Mouse (Mus musculus): ENCODE results near the gene Dock11. TPM values are rescaled to one million over a fixed set of nuclear protein-coding genes. Genes with fewer than 3 reads are reported as not detected.

Gene Dock11
- polyA plus RNA-seq, 1 experiment from 2014 or later, result 9.7 TPM

- no peaks in the 10 kb centered on the region for H3K27me3 ChIP-seq (ENCODE audit: control insufficient read depth, insufficient read depth, low read length)
- peak; percentile 54; the same call in 1 of the 2 replicates for ATAC-seq (ENCODE audit: insufficient number of reproducible peaks, insufficient read depth, low FRiP score, low read depth)
- H3K9ac ChIP-seq (ENCODE audit: low read length), result no peak overlapping the region
- no peaks in the 10 kb centered on the region for H3K9me3 ChIP-seq (ENCODE audit: control insufficient read depth, low read length)
- peak overlapping the region; percentile 53 to 64 for H3K27ac ChIP-seq (replicated peaks in 1 of 2; ENCODE audit: control insufficient read depth in 1 of 2, insufficient read depth in 1 of 2, low read depth in 2 of 2, low read length in 2 of 2)
- H3K4me3 ChIP-seq (ENCODE audit: control insufficient read depth in 1 of 2, insufficient read depth in 1 of 2, low read depth in 1 of 2, low read length in 2 of 2), result no peak overlapping the region
- no peaks in the 10 kb centered on the region for H3K4me1 ChIP-seq (ENCODE audit: control insufficient read depth in 2 of 2, insufficient read depth in 2 of 2, low read length in 2 of 2)
- no peak overlapping the region for H3K4me2 ChIP-seq (ENCODE audit: low read length)
- no peaks in the 10 kb centered on the region for H3K36me3 ChIP-seq (ENCODE audit: control insufficient read depth, insufficient read depth, low read length)
- 42% methylated on average over 9 of the region's 9 CpGs for WGBS
Measured at GRCm38 (mm10) chrX:35930094-35930933, 41.7 kb downstream of the Dock11 start.

DNA sequence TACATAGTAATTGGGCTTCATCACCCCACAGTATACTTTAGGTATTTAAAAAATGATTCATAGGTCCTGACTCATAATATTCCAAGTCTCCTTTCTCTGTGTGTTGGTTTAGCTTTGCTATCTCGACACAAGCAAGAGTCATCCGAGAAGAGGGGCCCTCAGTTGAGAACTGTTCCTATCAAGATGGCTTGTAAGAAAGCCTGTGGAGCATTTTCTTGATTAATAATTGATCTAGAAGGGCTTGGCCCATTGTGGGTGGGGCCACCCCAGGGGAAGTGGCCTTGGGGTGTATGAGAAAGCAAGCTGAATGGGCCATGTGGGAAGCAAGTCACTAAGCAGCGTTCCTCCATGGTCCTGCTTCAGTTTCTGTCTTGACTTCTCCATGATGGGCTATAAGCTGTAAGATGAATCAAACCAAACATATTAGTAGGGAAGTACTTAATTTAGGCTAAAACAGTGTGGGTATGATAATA, 42.3 kb downstream of the Dock11 start:
- H3K36me3 ChIP-seq (ENCODE audit: control insufficient read depth, insufficient read depth, low read length), result no peaks in the 10 kb centered on the region
- no peak overlapping the region for H3K4me3 ChIP-seq (ENCODE audit: control insufficient read depth in 1 of 2, insufficient read depth in 1 of 2, low read depth in 1 of 2, low read length in 2 of 2)
- H3K27ac ChIP-seq (replicated peaks in 1 of 2; ENCODE audit: control insufficient read depth in 1 of 2, insufficient read depth in 1 of 2, low read depth in 2 of 2, low read length in 2 of 2), result peak overlapping the region in 1 of 2 experiments; percentile 64; a peak in 1 of 4 replicates
- no peak for ATAC-seq (ENCODE audit: insufficient number of reproducible peaks, insufficient read depth, low FRiP score, low read depth)
- H3K4me2 ChIP-seq (ENCODE audit: low read length), result no peak overlapping the region
- H3K27me3 ChIP-seq (ENCODE audit: control insufficient read depth, insufficient read depth, low read length), result no peaks in the 10 kb centered on the region
- no peak overlapping the region for H3K9ac ChIP-seq (ENCODE audit: low read length)
- H3K4me1 ChIP-seq (ENCODE audit: control insufficient read depth in 2 of 2, insufficient read depth in 2 of 2, low read length in 2 of 2), result no peaks in the 10 kb centered on the region
- 57% methylated on average over 3 of the region's 3 CpGs for WGBS
- no peaks in the 10 kb centered on the region for H3K9me3 ChIP-seq (ENCODE audit: control insufficient read depth, low read length)

GRCm38 (mm10) chrX:35931945-35932344, 43.3 kb downstream of the Dock11 start:
- Histone ChIP-seq H3K4me3 (ENCODE audit: control insufficient read depth in 1 of 2, insufficient read depth in 1 of 2, low read depth in 1 of 2, low read length in 2 of 2) (no peak overlapping the region), H3K9me3 (ENCODE audit: control insufficient read depth, low read length) (no peaks in the 10 kb centered on the region), H3K27ac (replicated peaks in 1 of 2; ENCODE audit: control insufficient read depth in 1 of 2, insufficient read depth in 1 of 2, low read depth in 2 of 2, low read length in 2 of 2) (no peak overlapping the region), H3K4me1 (ENCODE audit: control insufficient read depth in 2 of 2, insufficient read depth in 2 of 2, low read length in 2 of 2) (no peaks in the 10 kb centered on the region), H3K27me3 (ENCODE audit: control insufficient read depth, insufficient read depth, low read length) (no peaks in the 10 kb centered on the region), H3K4me2 (ENCODE audit: low read length) (no peak overlapping the region), H3K9ac (ENCODE audit: low read length) (no peak overlapping the region), H3K36me3 (ENCODE audit: control insufficient read depth, insufficient read depth, low read length) (no peaks in the 10 kb centered on the region)
- ATAC-seq (ENCODE audit: insufficient number of reproducible peaks, insufficient read depth, low FRiP score, low read depth), result no peak
- WGBS, result 42% methylated on average over 1 of the region's 1 CpGs

DNA sequence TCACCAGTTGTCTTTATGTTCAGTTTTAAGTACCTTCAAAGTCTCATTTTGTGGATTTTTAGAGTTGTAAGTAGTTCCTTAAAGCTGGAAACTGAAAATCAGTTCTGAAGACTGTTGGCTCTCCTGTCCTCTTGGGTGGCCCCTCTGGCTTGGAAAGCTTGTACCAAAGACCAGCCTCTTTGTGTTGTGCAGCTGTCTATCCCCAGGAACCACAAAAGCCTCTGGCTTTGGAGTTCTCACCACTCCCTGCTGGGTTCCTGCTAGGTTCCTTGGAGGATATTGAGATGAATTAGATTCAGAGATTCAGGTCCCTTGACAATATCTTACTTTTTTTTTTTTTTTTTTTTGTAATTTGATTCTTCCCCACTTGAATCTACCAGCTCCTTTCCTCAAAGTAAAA, 44.3 kb downstream of the Dock11 start:
- H3K4me2 ChIP-seq (ENCODE audit: low read length), result no peak overlapping the region
- no peak overlapping the region for H3K4me3 ChIP-seq (ENCODE audit: control insufficient read depth in 1 of 2, insufficient read depth in 1 of 2, low read depth in 1 of 2, low read length in 2 of 2)
- no peaks in the 10 kb centered on the region for H3K36me3 ChIP-seq (ENCODE audit: control insufficient read depth, insufficient read depth, low read length)
- no peak overlapping the region for H3K9ac ChIP-seq (ENCODE audit: low read length)
- H3K4me1 ChIP-seq (ENCODE audit: control insufficient read depth in 2 of 2, insufficient read depth in 2 of 2, low read length in 2 of 2), result no peaks in the 10 kb centered on the region
- no peaks in the 10 kb centered on the region for H3K27me3 ChIP-seq (ENCODE audit: control insufficient read depth, insufficient read depth, low read length)
- ATAC-seq (ENCODE audit: insufficient number of reproducible peaks, insufficient read depth, low FRiP score, low read depth), result no peak
- no peaks in the 10 kb centered on the region for H3K9me3 ChIP-seq (ENCODE audit: control insufficient read depth, low read length)
- no peak overlapping the region for H3K27ac ChIP-seq (replicated peaks in 1 of 2; ENCODE audit: control insufficient read depth in 1 of 2, insufficient read depth in 1 of 2, low read depth in 2 of 2, low read length in 2 of 2)

GRCm38 (mm10) chrX:35938112-35938511, 49.5 kb downstream of the Dock11 start:
- Histone ChIP-seq H3K36me3 (ENCODE audit: control insufficient read depth, insufficient read depth, low read length) (no peaks in the 10 kb centered on the region), H3K4me1 (ENCODE audit: control insufficient read depth in 2 of 2, insufficient read depth in 2 of 2, low read length in 2 of 2) (no peaks in the 10 kb centered on the region), H3K4me3 (ENCODE audit: control insufficient read depth in 1 of 2, insufficient read depth in 1 of 2, low read depth in 1 of 2, low read length in 2 of 2) (no peak overlapping the region), H3K9ac (ENCODE audit: low read length) (no peak overlapping the region), H3K27ac (replicated peaks in 1 of 2; ENCODE audit: control insufficient read depth in 1 of 2, insufficient read depth in 1 of 2, low read depth in 2 of 2, low read length in 2 of 2) (no peak overlapping the region), H3K27me3 (ENCODE audit: control insufficient read depth, insufficient read depth, low read length) (no peaks in the 10 kb centered on the region), H3K9me3 (ENCODE audit: control insufficient read depth, low read length) (no peaks in the 10 kb centered on the region), H3K4me2 (ENCODE audit: low read length) (no peak overlapping the region)
- no peak for ATAC-seq (ENCODE audit: insufficient number of reproducible peaks, insufficient read depth, low FRiP score, low read depth)
- WGBS, result 71% methylated on average over 5 of the region's 5 CpGs

GRCm38 (mm10) chrX:35946394-35946793, 57.8 kb downstream of the Dock11 start:
- Histone ChIP-seq H3K36me3 (ENCODE audit: control insufficient read depth, insufficient read depth, low read length) (no peaks in the 10 kb centered on the region), H3K9ac (ENCODE audit: low read length) (no peak overlapping the region), H3K9me3 (ENCODE audit: control insufficient read depth, low read length) (no peaks in the 10 kb centered on the region), H3K27me3 (ENCODE audit: control insufficient read depth, insufficient read depth, low read length) (no peaks in the 10 kb centered on the region), H3K4me1 (ENCODE audit: control insufficient read depth in 2 of 2, insufficient read depth in 2 of 2, low read length in 2 of 2) (no peaks in the 10 kb centered on the region), H3K4me2 (ENCODE audit: low read length) (no peak overlapping the region), H3K4me3 (ENCODE audit: control insufficient read depth in 1 of 2, insufficient read depth in 1 of 2, low read depth in 1 of 2, low read length in 2 of 2) (no peak overlapping the region), H3K27ac (replicated peaks in 1 of 2; ENCODE audit: control insufficient read depth in 1 of 2, insufficient read depth in 1 of 2, low read depth in 2 of 2, low read length in 2 of 2) (no peak overlapping the region)
- ATAC-seq (ENCODE audit: insufficient number of reproducible peaks, insufficient read depth, low FRiP score, low read depth), result no peak
- 33% methylated on average over 1 of the region's 1 CpGs for whole genome bisulfite sequencing

GRCm38 (mm10) chrX:35950135-35950534, 61.5 kb downstream of the Dock11 start:
- H3K4me1 ChIP-seq (ENCODE audit: control insufficient read depth in 2 of 2, insufficient read depth in 2 of 2, low read length in 2 of 2), result no peaks in the 10 kb centered on the region
- H3K27ac ChIP-seq (replicated peaks in 1 of 2; ENCODE audit: control insufficient read depth in 1 of 2, insufficient read depth in 1 of 2, low read depth in 2 of 2, low read length in 2 of 2), result no peak overlapping the region
- WGBS, result 83% methylated on average over 4 of the region's 4 CpGs
- no peaks in the 10 kb centered on the region for H3K9me3 ChIP-seq (ENCODE audit: control insufficient read depth, low read length)
- H3K36me3 ChIP-seq (ENCODE audit: control insufficient read depth, insufficient read depth, low read length), result no peaks in the 10 kb centered on the region
- no peak overlapping the region for H3K4me3 ChIP-seq (ENCODE audit: control insufficient read depth in 1 of 2, insufficient read depth in 1 of 2, low read depth in 1 of 2, low read length in 2 of 2)
- H3K27me3 ChIP-seq (ENCODE audit: control insufficient read depth, insufficient read depth, low read length), result no peaks in the 10 kb centered on the region
- H3K9ac ChIP-seq (ENCODE audit: low read length), result no peak overlapping the region
- no peak overlapping the region for H3K4me2 ChIP-seq (ENCODE audit: low read length)
- no peak for ATAC-seq (ENCODE audit: insufficient number of reproducible peaks, insufficient read depth, low FRiP score, low read depth)

GRCm38 (mm10) chrX:35951945-35952344, 63.3 kb downstream of the Dock11 start:
- Histone ChIP-seq H3K9ac (ENCODE audit: low read length) (no peak overlapping the region), H3K4me1 (ENCODE audit: control insufficient read depth in 2 of 2, insufficient read depth in 2 of 2, low read length in 2 of 2) (no peaks in the 10 kb centered on the region), H3K4me3 (ENCODE audit: control insufficient read depth in 1 of 2, insufficient read depth in 1 of 2, low read depth in 1 of 2, low read length in 2 of 2) (no peak overlapping the region), H3K27me3 (ENCODE audit: control insufficient read depth, insufficient read depth, low read length) (no peaks in the 10 kb centered on the region), H3K4me2 (ENCODE audit: low read length) (no peak overlapping the region), H3K27ac (replicated peaks in 1 of 2; ENCODE audit: control insufficient read depth in 1 of 2, insufficient read depth in 1 of 2, low read depth in 2 of 2, low read length in 2 of 2) (no peak overlapping the region), H3K36me3 (ENCODE audit: control insufficient read depth, insufficient read depth, low read length) (no peaks in the 10 kb centered on the region), H3K9me3 (ENCODE audit: control insufficient read depth, low read length) (no peaks in the 10 kb centered on the region)
- 70% methylated on average over 3 of the region's 3 CpGs for WGBS
- ATAC-seq (ENCODE audit: insufficient number of reproducible peaks, insufficient read depth, low FRiP score, low read depth), result no peak
